Mouse (Mus musculus) forebrain, embryonic 13.5 days (tissue): Measurements from ENCODE around the gene Rpp25l. TPM values are rescaled to one million over a fixed set of nuclear protein-coding genes. Genes with fewer than 3 reads are reported as not detected.
"Not testable (repeated sequence)": the region's sequence is repeated elsewhere in the genome, so short reads cannot be mapped to it uniquely, and the experiment has no call there.

ENCODE experiments used
- ATAC-seq: fragments of 200-750 bp; cut with Nextera tagmentation; 2 replicates; pipeline ENCODE4 v1.8.0; 2017
- H3K27ac ChIP-seq: fragments of 300-500 bp; sonication (generic); 2 replicates; pipeline ENCODE4 v1.5.1; 2015; ENCODE audit warnings: inconsistent platforms, mild to moderate bottlenecking, moderate library complexity
- H3K27me3 ChIP-seq: fragments of 300-500 bp; sonication (generic); 2 replicates; pipeline ENCODE4 v1.6.1; 2015; ENCODE audit warnings: mild to moderate bottlenecking, inconsistent platforms
- H3K36me3 ChIP-seq: fragments of 300-500 bp; sonication (generic); 2 replicates; pipeline ENCODE4 v1.6.1; 2015; ENCODE audit warnings: mild to moderate bottlenecking, inconsistent platforms; ENCODE audit not compliant: poor library complexity, severe bottlenecking
- H3K4me1 ChIP-seq: fragments of 300-500 bp; sonication (generic); 2 replicates; pipeline ENCODE4 v1.6.1; 2015; ENCODE audit warnings: inconsistent platforms
- H3K4me2 ChIP-seq: fragments of 300-500 bp; sonication (generic); 2 replicates; pipeline ENCODE4 v1.6.1; 2015; ENCODE audit warnings: inconsistent platforms, mild to moderate bottlenecking, moderate library complexity
- H3K4me3 ChIP-seq: fragments of 300-500 bp; sonication (generic); 2 replicates; pipeline ENCODE4 v1.5.1; 2015; ENCODE audit warnings: mild to moderate bottlenecking, inconsistent platforms
- H3K9ac ChIP-seq: fragments of 300-500 bp; sonication (generic); 2 replicates; pipeline ENCODE4 v1.6.1; 2015; ENCODE audit warnings: mild to moderate bottlenecking, inconsistent platforms
- H3K9me3 ChIP-seq: fragments of 300-500 bp; sonication (generic); replicated peaks from 2 replicates; pipeline ENCODE4 v1.6.1; 2016; ENCODE audit warnings: inconsistent platforms
- WGBS: fragments of 180-500 bp; shearing (Covaris S2); methylation state at CpG from one replicate; pipeline ENCODE4 v1.1.7; 2015; 5-methylcytosine and 5-hydroxymethylcytosine counted together
- polyA plus RNA-seq: library from polyadenylated mRNA; unstranded; fragments of >200 nt; fragmentation: Nextera tagmentation; extraction: Ambion mirVana; gene quantifications from 2 replicates; pipeline ENCODE4 v1.2.1, GENCODE M21; 2015

The Rpp25l gene
- polyA plus RNA-seq, 1 experiment from 2014 or later, result 80.7 TPM

DNA sequence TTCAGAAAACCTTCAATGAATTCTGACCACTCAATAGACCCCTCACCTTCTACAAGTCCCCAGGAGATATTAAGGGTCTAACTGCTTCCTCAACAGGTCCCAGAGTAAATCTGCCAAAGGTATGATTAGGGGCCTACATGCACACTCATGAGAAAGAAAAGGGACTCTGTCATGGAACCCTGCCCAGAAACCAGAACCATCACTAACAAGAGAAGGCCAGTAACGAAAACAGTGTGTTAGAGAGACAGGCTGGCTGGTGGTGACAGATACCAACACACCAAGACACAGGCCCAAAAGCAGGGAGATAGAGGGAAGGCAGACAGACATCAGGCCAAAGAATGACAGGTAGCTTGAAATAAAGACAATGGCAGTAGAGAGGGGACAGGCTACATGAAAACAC lies 24.8 kb downstream of the Rpp25l start:
- not testable (repeated sequence) for H3K9me3 ChIP-seq, ATAC-seq, H3K4me3 ChIP-seq, H3K4me2 ChIP-seq, H3K36me3 ChIP-seq, H3K27me3 ChIP-seq, H3K9ac ChIP-seq
- WGBS, result 31% methylated on average over 1 of the region's 1 CpGs
- H3K4me1 ChIP-seq, result peaks cover 43% of the 10 kb centered on the region
- peak overlapping the region; percentile 55 for H3K27ac ChIP-seq

DNA sequence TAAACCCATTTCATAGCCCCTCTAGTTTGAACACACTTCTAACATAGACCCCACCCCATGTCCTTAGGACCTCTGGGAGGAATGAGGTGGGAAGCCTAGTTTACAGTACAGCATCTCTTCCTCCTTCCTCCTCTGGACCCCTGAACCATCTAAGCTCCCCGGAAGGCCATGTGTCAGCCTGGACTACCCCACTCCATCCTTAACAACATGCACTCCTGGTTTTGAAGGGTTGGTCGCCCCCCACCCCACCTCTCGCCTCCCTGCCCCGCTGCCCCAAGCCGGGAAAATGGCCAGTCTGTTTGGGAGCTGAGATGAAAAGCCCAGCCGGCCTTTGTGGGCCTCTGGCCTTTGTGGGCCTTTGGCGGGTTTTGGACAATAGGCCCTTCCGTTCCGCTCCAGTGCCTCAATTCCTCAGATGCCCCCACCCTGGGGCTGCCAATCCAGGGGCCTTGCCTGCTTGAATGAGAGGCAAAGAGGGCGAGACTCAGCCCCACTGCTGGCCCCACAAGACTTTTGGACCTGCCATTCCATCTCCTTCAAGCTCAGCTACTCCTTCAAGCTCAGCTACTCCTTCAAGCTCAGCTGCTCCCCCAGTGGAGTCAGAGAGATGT lies 27.3 kb downstream of the Rpp25l start:
- H3K27ac ChIP-seq, result peak overlapping the region; percentile 62
- not testable (repeated sequence) for H3K36me3 ChIP-seq, H3K4me2 ChIP-seq, H3K27me3 ChIP-seq, H3K9me3 ChIP-seq, H3K9ac ChIP-seq, ATAC-seq, H3K4me3 ChIP-seq
- 4% methylated on average over 10 of the region's 10 CpGs for WGBS
- H3K4me1 ChIP-seq, result peaks cover 58% of the 10 kb centered on the region

DNA sequence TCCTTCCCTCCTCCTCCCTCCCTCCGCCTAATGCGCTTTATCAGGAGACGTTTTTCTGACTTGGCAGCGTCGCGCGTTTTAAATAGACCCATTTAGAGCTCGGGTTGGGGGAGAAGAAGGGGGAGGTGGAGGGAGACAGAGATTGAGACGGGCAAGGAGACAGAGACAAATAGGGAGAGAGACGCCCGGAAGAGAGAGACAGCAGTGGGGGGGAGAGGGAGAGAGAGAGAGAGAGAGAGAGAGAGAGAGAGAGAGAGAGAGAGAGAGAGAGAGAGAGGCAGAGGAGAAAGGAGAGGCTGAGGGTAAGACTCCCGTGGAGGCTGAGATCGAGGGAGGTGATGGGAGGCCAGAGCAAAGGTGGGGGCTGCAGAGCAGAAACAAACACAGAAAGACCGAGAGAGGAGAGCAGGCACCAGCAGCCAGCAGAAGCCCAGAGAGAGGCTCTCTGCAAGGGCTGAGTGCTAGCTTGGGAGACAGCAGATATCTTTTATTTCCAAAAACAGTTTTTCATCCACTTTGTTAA lies 28.3 kb downstream of the Rpp25l start:
- Histone ChIP-seq H3K4me2 (peak overlapping the region; percentile 43; the same call in 1 of the 2 replicates), H3K4me1 (peaks cover 68% of the 10 kb centered on the region), H3K27ac (peak overlapping the region; percentile 93)
- H3K4me3 ChIP-seq, H3K27me3 ChIP-seq, H3K36me3 ChIP-seq, H3K9ac ChIP-seq, H3K9me3 ChIP-seq: not testable (repeated sequence)
- WGBS, result 0% methylated on average over 12 of the region's 14 CpGs
- peak; percentile 5; the same call in 1 of the 2 replicates for ATAC-seq

DNA sequence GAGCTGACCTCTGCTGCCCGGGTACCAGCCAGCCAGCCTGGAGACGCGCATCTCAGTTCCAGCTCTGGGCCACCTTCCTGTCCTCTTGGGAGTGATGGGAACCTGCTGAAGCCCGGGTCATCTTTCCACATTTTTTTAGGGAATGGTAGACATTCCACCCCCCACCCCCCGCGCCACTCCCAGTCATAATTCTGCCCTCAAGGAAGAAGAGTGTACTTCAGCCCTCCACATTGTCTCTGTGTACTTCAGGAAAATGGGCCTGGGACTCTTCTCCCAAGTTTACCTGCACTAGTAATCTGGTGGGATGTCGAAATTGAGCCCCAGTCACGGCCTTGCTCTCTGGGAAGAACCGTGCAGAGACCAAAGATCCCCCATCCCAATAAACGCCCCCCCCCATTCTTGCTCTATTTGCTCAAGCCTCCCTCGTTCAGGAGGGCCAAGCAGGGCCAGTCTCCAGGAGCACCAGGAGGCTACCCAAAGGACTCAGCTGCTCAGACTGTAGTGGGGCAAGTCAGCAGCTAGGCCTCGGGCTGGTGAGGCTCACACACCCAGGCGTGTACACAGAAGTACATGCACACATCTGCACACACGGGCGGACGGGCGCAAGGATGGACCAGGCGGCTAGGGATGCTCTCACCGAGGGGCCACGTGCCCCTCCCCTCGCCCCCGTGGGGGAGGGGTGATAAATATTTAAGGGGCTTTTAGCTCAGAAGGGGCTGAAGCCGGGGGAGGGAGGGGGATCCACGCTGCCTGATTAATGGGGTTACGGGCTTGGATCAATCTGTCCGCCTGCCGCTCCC lies 29.0 kb downstream of the Rpp25l start:
- H3K27ac ChIP-seq, result peak overlapping the region; percentile 93
- H3K4me3 ChIP-seq, result peak overlapping the region; percentile 12; the same call in 1 of the 2 replicates
- not testable (repeated sequence) for H3K36me3 ChIP-seq, H3K9ac ChIP-seq, H3K27me3 ChIP-seq, H3K9me3 ChIP-seq
- H3K4me1 ChIP-seq, result peaks cover 75% of the 10 kb centered on the region
- ATAC-seq, result peak; percentile 39
- H3K4me2 ChIP-seq, result peak overlapping the region; percentile 43
- WGBS, result 3% methylated on average over 23 of the region's 27 CpGs

DNA sequence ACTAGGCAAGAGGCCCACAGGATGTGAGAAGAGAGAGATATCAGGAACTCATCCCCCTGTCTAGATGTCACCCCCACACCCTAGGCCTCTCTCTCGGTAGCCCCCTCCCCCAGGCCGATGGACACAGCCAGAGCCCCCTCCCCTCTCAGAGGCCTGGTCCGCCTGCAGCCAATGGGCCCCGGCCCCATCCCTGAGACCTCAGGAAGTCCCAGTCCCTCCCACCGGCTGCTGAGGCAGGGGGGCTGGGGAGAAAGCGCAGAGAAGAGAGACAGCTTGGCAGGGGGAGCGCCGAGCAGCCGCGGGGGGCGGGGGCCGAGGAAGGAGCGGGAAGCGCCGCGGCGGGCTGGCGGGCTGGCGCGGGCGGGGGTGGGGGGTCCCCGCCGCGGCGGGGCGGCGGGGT lies 30.0 kb downstream of the Rpp25l start:
- not testable (repeated sequence) for H3K9ac ChIP-seq, H3K36me3 ChIP-seq, H3K27me3 ChIP-seq, H3K4me3 ChIP-seq, H3K9me3 ChIP-seq
- H3K4me1 ChIP-seq, result peaks cover 75% of the 10 kb centered on the region
- H3K4me2 ChIP-seq, result peak overlapping the region; percentile 48
- H3K27ac ChIP-seq, result peak overlapping the region; percentile 85
- 0% methylated on average over 1 of the region's 27 CpGs for WGBS
- peak; percentile 57 for ATAC-seq

DNA sequence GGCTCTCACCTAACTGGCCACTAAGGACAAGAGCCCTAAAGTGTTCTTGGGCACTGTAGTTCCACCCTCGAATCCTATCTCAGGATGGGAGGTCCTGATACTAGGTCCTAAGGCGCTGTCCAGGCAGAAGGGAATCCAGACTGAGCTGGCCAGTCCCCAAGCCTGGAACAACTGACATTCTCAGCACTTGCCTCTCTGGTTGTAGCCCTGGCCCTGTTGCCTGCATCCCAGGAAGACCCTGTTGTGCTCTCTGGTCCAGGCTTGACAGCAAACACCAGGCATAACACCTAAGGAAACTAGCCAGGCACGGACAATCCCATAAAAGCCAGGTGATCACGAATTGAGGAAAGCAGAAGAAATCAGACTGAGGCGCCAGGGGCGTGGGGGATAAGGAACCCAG lies 30.5 kb downstream of the Rpp25l start:
- peak overlapping the region; percentile 48 for H3K4me2 ChIP-seq
- no peaks in the 10 kb centered on the region for H3K9me3 ChIP-seq
- peaks cover 77% of the 10 kb centered on the region for H3K4me1 ChIP-seq
- peak overlapping the region; percentile 41 for H3K9ac ChIP-seq
- 0 out of 2 replicates have a peak overlapping the region, but pooled peaks have one; percentile 4 for H3K4me3 ChIP-seq
- peak overlapping the region; percentile 85 for H3K27ac ChIP-seq
- no peaks in the 10 kb centered on the region for H3K27me3 ChIP-seq
- no peak for ATAC-seq
- 0 out of 2 replicates have a peak, but pooled peaks cover 8% of the 10 kb centered on the region for H3K36me3 ChIP-seq
- WGBS, result 27% methylated on average over 6 of the region's 6 CpGs

DNA sequence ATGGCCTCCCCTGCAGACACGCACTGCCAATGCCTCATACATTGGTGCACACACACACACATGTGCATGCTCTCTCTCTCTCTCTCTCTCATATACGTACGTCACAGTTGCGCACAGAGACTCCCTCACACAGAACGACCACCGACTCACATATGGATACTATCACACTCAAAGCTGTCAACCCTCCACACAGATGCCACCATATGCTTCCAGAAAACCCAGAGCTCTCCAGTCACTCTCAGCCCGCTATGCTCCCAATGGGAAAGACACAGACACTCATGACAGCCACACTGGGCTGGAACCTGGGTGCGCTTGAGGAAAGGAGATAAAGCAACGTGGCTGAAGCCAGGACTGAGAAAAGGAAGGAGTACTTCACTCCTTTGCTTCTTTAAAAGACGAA lies 31.4 kb downstream of the Rpp25l start:
- H3K27ac ChIP-seq, result peak overlapping the region; percentile 85
- no peak overlapping the region for H3K9ac ChIP-seq
- H3K9me3 ChIP-seq, result no peaks in the 10 kb centered on the region
- peak; percentile 20 for ATAC-seq
- peaks cover 77% of the 10 kb centered on the region for H3K4me1 ChIP-seq
- no peaks in the 10 kb centered on the region for H3K27me3 ChIP-seq
- peak overlapping the region; percentile 48; the same call in 1 of the 2 replicates for H3K4me2 ChIP-seq
- whole genome bisulfite sequencing, result 69% methylated on average over 10 of the region's 10 CpGs
- H3K4me3 ChIP-seq, result no peak overlapping the region
- 0 out of 2 replicates have a peak, but pooled peaks cover 8% of the 10 kb centered on the region for H3K36me3 ChIP-seq

DNA sequence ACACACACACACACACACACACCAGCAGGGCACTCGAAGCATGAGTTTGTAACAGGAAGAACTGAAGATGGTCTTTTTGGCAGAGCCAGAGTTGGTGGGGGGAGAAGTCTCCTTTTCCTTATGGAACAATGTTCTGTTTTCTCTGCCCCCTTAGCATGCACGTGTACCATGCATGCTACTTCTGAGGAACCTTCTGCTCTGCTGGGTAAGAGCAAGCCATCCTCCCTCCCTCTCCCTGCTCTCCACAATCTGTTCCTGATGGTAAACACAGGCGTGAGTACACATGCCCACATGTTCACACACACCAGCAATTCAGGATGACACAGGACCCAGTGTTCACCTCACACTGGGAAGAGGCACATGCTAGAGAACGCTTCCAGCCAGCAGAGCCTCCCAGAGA lies 32.2 kb downstream of the Rpp25l start:
- Histone ChIP-seq H3K4me3 (no peak overlapping the region), H3K4me1 (peaks cover 77% of the 10 kb centered on the region), H3K9me3 (no peaks in the 10 kb centered on the region), H3K27ac (0 out of 2 replicates have a peak overlapping the region, but pooled peaks have one; percentile 6), H3K9ac (no peak overlapping the region), H3K36me3 (0 out of 2 replicates have a peak, but pooled peaks cover 8% of the 10 kb centered on the region), H3K27me3 (no peaks in the 10 kb centered on the region), H3K4me2 (no peak overlapping the region)
- ATAC-seq, result no peak
- 47% methylated on average over 4 of the region's 4 CpGs for WGBS

DNA sequence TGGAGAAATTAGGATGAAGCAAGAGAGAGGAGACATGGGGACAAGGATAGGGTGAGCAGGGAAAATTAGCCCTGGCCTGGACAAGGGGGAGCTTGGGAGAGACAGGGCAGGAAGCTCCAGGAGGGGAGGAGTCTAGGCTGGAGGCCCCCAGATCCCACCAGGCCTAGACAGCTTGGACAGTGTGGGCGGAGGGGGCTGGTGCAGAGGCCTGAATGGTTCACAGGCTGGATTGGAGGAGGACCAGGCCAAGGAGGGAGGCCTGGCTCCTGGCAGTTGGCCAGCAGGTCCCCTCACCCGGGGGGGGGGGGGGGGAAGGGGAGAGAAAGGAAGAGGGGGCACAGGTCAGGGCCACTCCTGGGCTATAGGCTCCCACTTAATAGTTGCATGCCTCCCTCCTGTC lies 34.0 kb downstream of the Rpp25l start:
- Histone ChIP-seq H3K36me3 (peaks cover 14% of the 10 kb centered on the region; the same call in 1 of the 2 replicates), H3K4me1 (peaks cover 89% of the 10 kb centered on the region), H3K27me3 (no peaks in the 10 kb centered on the region), H3K9me3 (no peaks in the 10 kb centered on the region), H3K27ac (peak overlapping the region; percentile 80), H3K9ac (peak overlapping the region; percentile 37), H3K4me3 (no peak overlapping the region), H3K4me2 (peak overlapping the region; percentile 5; the same call in 1 of the 2 replicates)
- no peak for ATAC-seq
- 6% methylated on average over 2 of the region's 2 CpGs for WGBS

DNA sequence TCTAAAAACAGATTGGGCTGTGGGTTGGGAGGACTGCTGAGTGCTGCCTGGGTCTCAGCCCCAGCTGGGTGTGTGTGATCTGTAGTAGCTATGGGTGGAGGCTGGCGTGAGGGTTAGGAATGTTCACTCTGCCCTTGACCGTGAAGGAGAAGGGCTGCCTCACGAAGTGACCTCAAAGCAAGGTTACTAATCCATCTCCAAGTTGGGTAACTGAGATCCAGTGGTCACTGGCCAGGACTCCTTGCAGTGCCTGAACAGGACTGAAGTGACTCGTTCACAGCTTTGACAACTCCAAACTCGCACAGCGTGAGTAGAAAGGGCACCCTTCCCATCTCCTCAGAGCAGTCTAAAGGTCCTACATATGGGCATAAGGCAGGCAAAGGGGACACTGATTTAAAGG lies 34.5 kb downstream of the Rpp25l start:
- no peaks in the 10 kb centered on the region for H3K27me3 ChIP-seq
- H3K9me3 ChIP-seq, result no peaks in the 10 kb centered on the region
- WGBS, result 69% methylated on average over 6 of the region's 6 CpGs
- peak overlapping the region; percentile 80 for H3K27ac ChIP-seq
- peaks cover 89% of the 10 kb centered on the region for H3K4me1 ChIP-seq
- ATAC-seq, result no peak
- peaks cover 14% of the 10 kb centered on the region; the same call in 1 of the 2 replicates for H3K36me3 ChIP-seq
- no peak overlapping the region for H3K4me2 ChIP-seq
- H3K4me3 ChIP-seq, result no peak overlapping the region
- peak overlapping the region; percentile 37 for H3K9ac ChIP-seq

DNA sequence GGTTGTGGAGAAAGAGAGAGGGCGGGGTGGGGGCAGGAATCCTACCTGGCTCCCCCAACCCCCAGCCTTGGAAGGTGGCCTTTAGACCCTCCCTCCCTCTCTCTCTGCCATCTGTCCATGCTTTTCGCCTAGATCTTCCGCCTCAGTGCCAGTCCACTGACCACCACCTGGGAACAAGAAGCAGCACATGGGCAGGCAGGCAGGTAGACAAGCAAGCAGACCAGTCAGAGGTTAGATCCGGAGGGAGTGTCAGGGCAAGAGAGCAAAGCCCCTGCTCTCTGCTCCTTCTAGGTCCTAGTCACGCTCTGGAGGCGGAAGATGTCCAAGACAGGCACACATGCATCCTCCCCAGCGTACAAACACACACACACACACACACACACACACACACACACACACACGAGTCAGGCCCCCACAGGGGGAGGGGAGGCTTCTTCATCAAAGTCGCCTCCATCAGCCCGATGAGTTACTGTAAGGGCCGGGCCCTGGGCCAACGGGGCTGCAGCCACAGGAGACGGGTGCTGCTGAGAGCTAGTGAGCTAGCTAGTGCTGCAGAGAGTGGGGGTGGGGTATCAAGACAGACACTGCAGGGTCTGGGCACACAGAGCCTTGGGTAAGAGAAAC lies 36.2 kb downstream of the Rpp25l start:
- Histone ChIP-seq H3K9me3 (no peaks in the 10 kb centered on the region), H3K4me2 (peak overlapping the region; percentile 35), H3K9ac (peak overlapping the region; percentile 53), H3K36me3 (peaks cover 14% of the 10 kb centered on the region; the same call in 1 of the 2 replicates), H3K4me3 (no peak overlapping the region), H3K4me1 (peaks cover 97% of the 10 kb centered on the region), H3K27me3 (no peaks in the 10 kb centered on the region), H3K27ac (peak overlapping the region; percentile 76)
- peak; percentile 65 for ATAC-seq
- WGBS, result 36% methylated on average over 13 of the region's 13 CpGs
